Mouse (Mus musculus): ENCODE data around the gene Btbd35f14. TPM values are rescaled to one million over a fixed set of nuclear protein-coding genes. Genes with fewer than 3 reads are reported as not detected.
"Not testable (repeated sequence)": the region's sequence is repeated elsewhere in the genome, so short reads cannot be mapped to it uniquely, and the experiment has no call there.

Btbd35f14 gene
- not detected in 2 replicates for polyA plus RNA-seq (2015; fragmentation: Nextera tagmentation; extraction: Ambion mirVana)

DNA sequence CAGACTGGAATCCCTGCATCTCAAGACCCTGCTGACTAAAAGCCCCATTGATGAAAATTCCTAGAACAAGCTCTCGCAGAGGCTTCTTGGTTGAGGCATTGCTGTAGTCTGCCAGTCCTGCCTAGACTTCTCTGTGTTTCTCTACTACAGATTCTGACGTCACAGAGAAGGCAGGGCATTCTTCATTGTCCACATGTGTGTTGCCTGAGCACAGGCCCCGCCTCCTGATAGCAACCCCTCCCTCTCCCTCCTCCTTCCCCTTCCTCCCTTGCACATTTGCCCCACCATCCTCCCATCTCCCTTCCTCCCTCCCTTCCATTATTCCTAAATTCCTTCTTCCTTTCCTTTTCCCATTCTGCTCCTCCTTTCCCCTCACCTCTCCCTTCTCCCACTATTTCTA is at the start of gene Btbd35f14:
Gene Btbd35f14 (minus strand): TSS at position 101 of the 400 bp plus-strand sequence.
- not testable (repeated sequence) for ATAC-seq (ENCODE audit: low FRiP score, low TSS enrichment); H3K27me3 ChIP-seq (ENCODE audit: control insufficient read depth, insufficient read depth, low read length); H3K4me2 ChIP-seq (replicated peaks; ENCODE audit: low read depth); H3K9me3 ChIP-seq (ENCODE audit: control insufficient read depth, low read length); H3K4me3 ChIP-seq (ENCODE audit: low read depth, low read length); H3K4me1 ChIP-seq (replicated peaks; ENCODE audit: control insufficient read depth, insufficient read depth); H3K27ac ChIP-seq (replicated peaks); H3K36me3 ChIP-seq (ENCODE audit: control insufficient read depth, insufficient read depth, low read length); H3K9ac ChIP-seq (ENCODE audit: low read length); DNase-seq (ENCODE audit: low spot score)
- no CpG with 5 or more reads among the region's 3 CpGs for WGBS

DNA sequence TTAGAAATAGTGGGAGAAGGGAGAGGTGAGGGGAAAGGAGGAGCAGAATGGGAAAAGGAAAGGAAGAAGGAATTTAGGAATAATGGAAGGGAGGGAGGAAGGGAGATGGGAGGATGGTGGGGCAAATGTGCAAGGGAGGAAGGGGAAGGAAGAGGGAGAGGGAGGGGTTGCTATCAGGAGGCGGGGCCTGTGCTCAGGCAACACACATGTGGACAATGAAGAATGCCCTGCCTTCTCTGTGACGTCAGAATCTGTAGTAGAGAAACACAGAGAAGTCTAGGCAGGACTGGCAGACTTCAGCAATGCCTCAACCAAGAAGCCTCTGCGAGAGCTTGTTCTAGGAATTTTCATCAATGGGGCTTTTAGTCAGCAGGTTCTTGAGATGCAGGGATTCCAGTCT is 45.3 kb downstream of the Btbd35f14 start, which contains the start of gene Btbd35f13:
Gene Btbd35f13 (plus strand): TSS at position 301 of the 400 bp plus-strand sequence.
- not testable (repeated sequence) for H3K9ac ChIP-seq (ENCODE audit: low read length); H3K4me2 ChIP-seq (replicated peaks; ENCODE audit: low read depth); ATAC-seq (ENCODE audit: low FRiP score, low TSS enrichment); H3K27me3 ChIP-seq (ENCODE audit: control insufficient read depth, insufficient read depth, low read length); DNase-seq (ENCODE audit: low spot score); H3K4me1 ChIP-seq (replicated peaks; ENCODE audit: control insufficient read depth, insufficient read depth); H3K36me3 ChIP-seq (ENCODE audit: control insufficient read depth, insufficient read depth, low read length); H3K9me3 ChIP-seq (ENCODE audit: control insufficient read depth, low read length); H3K27ac ChIP-seq (replicated peaks); H3K4me3 ChIP-seq (ENCODE audit: low read depth, low read length)
- 71% methylated on average over 2 of the region's 3 CpGs for WGBS

Other genes starting within 250 kb of the Btbd35f14 start
- gene Btbd35f15, start 125.0 kb downstream of the Btbd35f14 start, polyA plus RNA-seq (2015; fragmentation: Nextera tagmentation; extraction: Ambion mirVana), result not detected in 2 replicates
- not detected in 2 replicates for gene Btbd35f13, start 45.2 kb downstream of the Btbd35f14 start, polyA plus RNA-seq (2015; fragmentation: Nextera tagmentation; extraction: Ambion mirVana)